Mouse (Mus musculus): ENCODE measurements around the gene St14. TPM values are rescaled to one million over a fixed set of nuclear protein-coding genes. Genes with fewer than 3 reads are reported as not detected.

Gene St14
- 17.6 TPM for polyA plus RNA-seq (2017; shearing (Covaris generic))

GRCm38 (mm10) chr9:31131205-31131968 is at the start of gene St14:
Gene St14 (minus strand): TSS chr9:31131853.

Other genes with a start within 250 kb of the St14 start
- not detected for gene Adamts15, start 209.4 kb downstream of the St14 start, polyA plus RNA-seq (2017; shearing (Covaris generic))
- gene Adamts8, start 189.3 kb downstream of the St14 start, polyA plus RNA-seq (2017; shearing (Covaris generic)) = 0.20 TPM
- gene Zbtb44, start 101.2 kb downstream of the St14 start, polyA plus RNA-seq (2017; shearing (Covaris generic)) = 16.4 TPM
- gene Aplp2, start 80.0 kb upstream of the St14 start, polyA plus RNA-seq (2017; shearing (Covaris generic)) = 155 TPM
- 14.6 TPM for gene Prdm10, start 148.7 kb upstream of the St14 start, polyA plus RNA-seq (2017; shearing (Covaris generic))